Mouse (Mus musculus) cortical plate, adult 2 months (tissue): ENCODE results near the gene Tesc.

Experiments used
- CTCF ChIP-seq: fragments of 200-500 bp; IDR thresholded peaks from 2 replicates; pipeline ENCODE4 v1.5.1; 2011; ENCODE audit warnings: mild to moderate bottlenecking, control low read depth, low read length; ENCODE audit not compliant: insufficient read depth; ENCODE audit errors: extremely low read depth
- POLR2A ChIP-seq: fragments of 200-500 bp; IDR thresholded peaks from 2 replicates; pipeline ENCODE4 v1.6.1; 2011; ENCODE audit warnings: mild to moderate bottlenecking, low read length, control low read depth; ENCODE audit not compliant: insufficient read depth; ENCODE audit errors: extremely low read depth

DNA sequence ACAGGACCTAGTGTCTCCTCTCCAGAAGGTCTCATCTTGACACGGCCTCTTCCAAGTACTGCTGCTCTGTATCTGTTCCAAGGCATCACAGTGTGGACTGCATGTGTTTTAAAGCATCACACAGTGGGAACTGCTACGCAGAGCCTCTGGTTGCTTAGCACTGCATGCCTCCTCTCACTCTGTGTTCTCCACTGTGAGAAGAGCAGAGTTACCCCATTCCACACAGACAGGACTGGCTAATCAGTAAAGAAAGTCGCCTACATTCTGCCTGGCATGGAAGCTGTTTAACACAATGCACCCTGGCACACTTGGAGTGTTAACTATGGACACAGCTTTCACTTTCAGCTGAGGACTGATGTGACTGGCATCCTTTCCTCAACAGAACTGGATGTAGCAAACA lies 68.8 kb downstream of the Tesc start:
- TF ChIP-seq POLR2A (no peak), CTCF (no peak)
